Mouse (Mus musculus): Measurements from ENCODE around the gene Rims1.

DNA sequence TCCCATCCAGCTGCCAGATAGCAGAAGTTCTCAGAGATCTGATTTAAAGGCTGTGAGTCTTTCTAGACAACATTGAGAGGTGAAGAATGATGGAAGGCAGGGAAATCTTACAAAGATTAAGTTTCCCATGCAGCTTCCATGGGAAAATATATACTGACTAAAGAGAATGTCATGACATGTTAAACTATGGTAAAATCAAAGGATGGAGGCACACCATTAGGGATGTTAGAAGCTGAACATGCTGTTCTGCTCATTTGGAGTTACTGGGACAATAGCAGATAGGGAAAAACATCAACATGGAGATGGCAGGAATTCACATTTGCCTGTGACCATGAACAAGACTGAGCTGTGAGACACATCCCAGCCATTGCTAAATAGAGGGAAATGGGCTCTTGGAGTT is 552.9 kb downstream of the Rims1 start:
- TF ChIP-seq POLR2A (IDR thresholded peaks at IDR 0.05; ENCODE audit: insufficient read depth, low read depth, low read length) = no peak
- no peak for TF ChIP-seq CTCF (IDR thresholded peaks at IDR 0.05)
- no peak for TF ChIP-seq EP300 (IDR thresholded peaks at IDR 0.05; ENCODE audit: insufficient read depth, low read depth, low read length)
